Mouse (Mus musculus) lung, adult 18-20 months (tissue): ENCODE data around the gene Rere.

Source experiments
- DNase-seq, 2 experiments: peaks; one replicate each; pipeline ENCODE4 v3.0.0; 2022; ENCODE audit warnings: mixed read lengths in 2 of 2

The Rere gene

DNA sequence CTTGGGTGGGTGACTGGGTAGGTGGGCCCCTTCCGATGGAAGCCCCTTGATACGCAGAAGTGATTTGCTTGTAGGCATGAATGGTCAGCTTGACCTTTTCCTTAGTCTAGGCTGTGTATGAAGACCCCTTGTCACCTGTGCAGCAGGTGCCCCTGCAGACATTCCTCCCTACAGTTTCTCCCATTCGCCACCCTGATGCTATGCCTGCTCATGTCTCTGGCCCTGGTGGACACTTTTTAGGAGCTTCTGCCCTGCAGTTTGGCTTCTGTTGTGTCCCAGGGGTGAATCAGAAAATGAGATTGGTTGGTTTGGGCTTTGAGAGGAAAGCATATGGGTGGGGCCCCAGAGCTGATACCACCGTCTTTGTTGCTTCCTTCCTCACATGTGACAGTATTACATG lies 343.5 kb downstream of the Rere start:
- DNase-seq, result no peak

DNA sequence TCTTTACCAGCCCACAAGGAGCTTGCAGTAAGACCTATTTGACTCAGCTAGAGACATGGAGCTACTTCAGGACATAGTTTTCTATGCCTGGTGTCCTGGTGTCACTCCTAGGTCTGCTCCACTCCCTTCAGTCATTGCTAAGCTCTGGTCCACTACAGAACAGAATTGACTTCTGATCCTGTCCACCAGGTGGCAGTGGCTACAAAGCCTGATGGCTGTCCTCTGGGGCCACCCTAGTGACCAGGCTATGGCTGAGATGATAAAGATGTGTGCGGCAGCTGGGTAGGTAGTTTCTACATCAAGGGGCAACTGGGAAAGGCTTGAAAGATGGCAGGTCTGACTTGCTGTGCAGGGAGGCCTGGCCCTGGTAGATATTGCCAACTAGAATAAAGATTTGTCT lies 344.0 kb downstream of the Rere start:
- DNase-seq, result peak; percentile 62 to 73

DNA sequence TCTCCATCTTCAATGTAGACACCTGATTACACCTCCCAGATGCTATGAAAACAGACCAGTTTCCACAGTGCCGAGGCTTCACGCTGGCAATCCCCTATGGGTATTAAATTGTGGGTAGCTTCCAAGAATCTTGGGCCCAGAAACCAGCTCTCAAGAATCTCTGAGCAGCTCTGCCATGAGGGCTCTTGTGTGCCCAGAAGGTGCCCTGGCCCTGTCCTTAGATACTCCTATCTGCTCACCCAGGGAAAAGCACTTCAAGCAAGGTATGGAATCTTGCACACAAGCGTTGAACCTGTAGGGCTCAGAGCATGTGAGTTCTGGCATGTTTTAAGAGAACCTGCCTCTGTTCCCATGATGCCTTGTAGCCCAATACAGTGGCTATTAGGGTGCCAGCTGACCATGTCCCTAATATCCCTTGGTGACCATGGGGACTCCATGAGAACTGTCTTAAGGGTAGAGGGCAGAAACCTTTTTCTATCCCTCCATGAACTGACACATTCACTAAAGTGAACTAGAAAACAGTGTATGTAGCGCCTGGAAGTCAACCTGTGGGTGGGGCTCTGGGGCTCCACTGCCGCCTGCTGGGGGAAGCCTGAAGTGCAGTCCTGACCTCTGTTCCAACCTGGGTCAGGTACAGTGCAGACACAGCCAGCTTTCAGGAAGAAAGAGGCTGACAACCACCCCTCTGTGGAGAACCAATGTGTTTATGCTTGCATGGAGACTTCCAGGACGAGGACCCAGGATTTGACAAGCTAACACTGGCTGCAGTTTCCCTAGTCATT lies 344.7 kb downstream of the Rere start:
- peak; percentile 65 to 66 for DNase-seq

DNA sequence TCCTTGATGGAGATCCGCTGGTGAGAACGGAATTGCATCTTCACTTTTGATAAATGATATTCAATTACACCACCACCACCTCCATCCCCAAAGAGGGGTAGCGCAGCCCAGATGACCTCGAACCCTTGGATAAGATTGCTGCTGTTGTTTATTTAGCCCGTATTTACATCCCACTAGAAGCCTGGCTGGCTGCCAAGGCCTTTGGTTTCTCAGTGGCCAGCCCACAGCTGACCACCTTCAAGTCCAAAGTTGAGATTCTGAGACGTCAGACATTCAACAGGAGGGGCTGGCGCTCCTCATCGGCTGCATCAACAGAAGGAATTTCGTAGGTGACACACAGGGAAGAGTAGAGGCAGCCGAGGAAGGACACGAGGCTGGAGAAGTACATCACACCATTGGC lies 347.8 kb downstream of the Rere start:
- no peak for DNase-seq

DNA sequence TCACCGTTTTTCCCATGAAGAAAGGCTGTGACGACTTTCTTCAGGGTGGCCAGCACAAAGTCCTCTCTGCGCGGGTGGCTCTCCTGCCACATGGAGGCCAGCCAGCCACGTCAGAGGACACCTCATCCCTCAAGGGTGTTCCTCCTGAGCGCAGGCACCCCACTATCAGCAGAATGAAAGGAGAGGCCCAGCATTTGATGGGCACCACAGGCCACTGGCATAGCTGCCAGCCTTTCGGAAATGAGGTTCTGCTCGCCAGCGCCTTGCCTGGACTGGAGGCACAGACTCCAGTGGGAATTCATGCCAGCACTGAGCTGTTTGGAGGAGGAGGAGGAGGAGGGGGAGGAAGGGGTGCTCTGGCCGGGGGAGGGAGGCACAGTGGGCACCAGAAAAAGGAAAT lies 354.1 kb downstream of the Rere start:
- no peak for DNase-seq

DNA sequence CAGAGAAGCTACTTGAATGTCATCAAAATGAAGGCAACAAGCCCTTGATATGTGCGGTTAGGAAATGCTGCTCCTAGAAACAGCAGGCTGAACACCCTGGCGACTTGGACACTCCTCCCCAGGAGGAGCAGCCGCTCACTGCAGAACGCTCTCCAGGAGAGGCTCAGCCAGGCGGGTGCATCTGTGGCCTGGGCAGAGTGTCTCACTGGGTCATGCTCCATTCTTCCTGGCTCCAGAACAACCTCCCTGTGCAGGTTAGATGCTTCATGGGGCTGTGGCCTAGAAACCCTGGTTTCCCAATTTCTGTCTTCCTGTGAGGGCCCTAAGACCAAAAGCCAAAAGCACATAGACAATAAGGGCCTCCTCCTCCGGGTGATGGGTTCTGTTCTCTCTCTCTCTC lies 355.2 kb downstream of the Rere start:
- DNase-seq, result no peak

DNA sequence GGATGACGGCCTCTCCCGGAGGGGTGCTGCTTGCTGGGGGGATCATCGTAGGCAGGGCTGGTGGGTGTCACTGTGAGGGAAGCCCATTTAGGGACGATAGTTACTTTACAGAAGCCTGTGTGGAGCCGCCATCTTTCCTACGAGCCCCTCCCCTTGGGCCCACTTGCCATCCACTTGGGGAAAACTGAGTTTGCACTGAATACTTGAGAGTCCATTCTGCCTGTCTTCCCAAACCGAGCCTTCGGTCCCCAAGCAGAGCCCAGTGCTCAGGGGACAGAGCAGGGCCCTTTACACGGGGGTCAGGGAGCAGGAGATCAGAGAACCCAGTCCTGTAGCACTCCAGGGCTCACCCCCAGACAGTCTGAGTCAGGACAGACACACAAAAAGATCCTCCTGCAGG lies 362.9 kb downstream of the Rere start:
- no peak for DNase-seq

DNA sequence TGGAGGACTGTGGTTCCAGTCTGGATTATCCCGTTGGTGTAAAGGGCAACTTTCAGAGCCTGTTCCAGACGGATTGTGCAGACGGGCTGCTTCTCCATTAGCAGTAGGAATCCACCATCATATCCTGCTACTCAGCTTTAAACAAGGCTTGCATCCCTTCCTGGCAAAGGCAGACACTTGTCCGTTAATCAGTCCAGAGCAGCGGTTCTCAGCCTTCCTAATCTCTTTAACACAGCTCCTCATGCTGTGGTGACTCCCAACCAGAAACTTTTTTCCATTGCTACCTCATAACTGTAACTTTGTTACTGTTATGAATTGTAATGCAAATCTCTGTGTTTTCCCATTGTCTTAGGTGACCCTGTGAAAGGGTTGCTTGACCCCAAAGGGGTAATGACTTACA lies 367.9 kb downstream of the Rere start:
- no peak for DNase-seq

DNA sequence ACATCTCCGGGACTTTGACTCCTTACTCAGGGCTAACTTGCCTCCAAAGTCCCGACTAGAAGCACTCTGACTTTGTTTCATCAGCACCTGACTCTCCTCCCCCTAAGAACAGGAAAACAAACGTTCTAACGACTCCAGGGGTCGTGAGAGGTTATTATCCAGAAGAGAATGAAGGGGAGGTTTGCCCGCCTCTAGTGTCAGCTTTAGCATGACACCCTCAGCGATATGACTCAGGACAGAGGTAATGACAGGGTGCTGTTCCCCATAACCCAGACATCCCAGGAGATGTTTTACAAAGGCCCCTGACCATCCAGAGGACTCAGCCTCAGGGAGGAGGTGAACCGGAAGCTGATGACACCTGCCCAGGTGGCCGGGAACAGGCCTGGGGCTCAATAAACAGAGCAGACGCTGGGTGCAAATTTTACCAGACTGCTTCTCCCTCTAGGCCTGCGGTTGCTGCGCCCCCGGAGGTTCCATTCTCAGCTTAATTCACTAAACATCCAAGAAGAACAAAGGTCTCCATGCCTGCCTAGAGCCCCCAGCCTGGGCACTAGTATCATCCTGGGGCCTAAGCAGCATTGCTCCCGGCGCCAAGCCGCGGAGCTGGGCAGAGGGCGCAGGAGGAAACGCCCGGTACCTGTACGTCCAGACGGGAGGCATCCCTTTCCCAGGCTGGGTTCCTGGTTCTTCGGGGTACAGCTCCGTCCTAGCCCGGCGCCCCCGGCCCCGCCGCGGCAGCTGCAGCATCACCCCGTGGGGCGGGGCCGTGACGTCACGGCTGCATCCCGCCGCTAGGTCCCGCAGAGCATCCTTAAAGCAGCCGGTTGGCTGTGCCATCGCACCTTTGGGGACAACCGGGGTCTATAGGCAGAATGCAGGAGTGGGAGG lies 370.2 kb downstream of the Rere start, which contains the start of gene Slc45a1:
Slc45a1 (minus strand) TSS at position 785 of the 888 bp plus-strand sequence.
- DNase-seq, result no peak

DNA sequence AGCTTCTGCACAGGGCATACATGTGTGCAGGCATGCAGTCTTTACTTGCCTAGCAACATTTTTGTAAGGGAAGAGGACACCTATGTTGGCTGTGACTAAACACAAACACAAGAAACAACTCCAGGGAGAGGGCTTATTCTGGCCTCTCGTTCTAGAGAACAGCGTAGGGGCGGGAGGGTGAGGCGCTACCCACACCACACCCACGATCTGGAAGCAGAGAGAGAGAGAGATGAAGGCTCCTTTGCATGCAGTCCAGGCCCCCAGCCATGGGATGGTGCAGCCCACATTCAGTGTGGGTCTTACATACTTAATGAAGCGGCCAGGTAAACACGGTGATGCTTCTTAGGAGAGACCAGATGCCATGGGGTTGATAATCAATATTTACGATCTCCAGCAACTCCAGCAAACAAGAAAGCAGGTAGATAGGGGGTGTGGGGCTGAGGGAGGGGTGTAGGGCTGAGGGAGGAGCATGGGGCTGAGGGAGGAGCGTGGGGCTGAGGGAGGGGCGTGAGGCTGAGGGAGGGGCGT lies 371.7 kb downstream of the Rere start:
- DNase-seq, result no peak

DNA sequence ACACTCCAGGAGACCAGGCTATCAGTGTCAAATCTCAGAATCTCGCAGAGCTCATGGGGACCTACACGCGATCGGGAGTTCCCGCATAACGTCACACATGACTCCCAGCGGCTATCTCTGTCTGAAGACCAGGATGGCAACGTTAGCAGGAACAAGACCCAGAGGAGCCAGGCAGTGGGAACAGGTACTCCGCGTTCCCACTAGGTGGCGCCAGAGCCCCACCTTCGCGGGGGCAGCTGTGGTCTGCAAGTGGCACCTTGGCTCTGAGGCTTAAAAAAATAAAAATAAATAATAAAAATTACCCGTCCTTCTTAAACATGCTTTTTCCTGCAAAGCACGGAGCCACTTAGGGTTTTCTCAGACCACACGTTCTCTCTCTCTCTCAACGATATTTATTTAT lies 374.5 kb downstream of the Rere start:
- DNase-seq, result peak; percentile 77 to 82

DNA sequence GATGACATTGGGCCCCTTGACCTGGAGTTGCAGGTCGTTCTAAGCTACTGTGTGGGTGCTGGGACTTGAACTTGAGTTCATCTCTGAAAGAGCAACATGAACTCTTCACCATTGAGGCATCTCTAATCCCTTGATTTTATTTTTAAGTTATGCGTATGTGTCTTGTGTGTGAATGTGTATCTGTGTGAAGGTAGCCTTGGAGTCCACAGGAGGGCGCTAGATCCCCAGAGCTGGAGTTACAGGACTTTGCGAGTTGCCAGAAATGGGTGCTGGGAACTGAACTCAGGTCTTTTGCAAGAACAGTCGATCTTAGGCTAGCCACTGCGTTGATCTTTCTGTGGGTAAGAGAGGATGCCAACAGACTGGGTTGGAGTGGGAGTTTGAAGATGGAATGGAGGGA lies 375.1 kb downstream of the Rere start:
- DNase-seq, result peak; percentile 17 to 31

DNA sequence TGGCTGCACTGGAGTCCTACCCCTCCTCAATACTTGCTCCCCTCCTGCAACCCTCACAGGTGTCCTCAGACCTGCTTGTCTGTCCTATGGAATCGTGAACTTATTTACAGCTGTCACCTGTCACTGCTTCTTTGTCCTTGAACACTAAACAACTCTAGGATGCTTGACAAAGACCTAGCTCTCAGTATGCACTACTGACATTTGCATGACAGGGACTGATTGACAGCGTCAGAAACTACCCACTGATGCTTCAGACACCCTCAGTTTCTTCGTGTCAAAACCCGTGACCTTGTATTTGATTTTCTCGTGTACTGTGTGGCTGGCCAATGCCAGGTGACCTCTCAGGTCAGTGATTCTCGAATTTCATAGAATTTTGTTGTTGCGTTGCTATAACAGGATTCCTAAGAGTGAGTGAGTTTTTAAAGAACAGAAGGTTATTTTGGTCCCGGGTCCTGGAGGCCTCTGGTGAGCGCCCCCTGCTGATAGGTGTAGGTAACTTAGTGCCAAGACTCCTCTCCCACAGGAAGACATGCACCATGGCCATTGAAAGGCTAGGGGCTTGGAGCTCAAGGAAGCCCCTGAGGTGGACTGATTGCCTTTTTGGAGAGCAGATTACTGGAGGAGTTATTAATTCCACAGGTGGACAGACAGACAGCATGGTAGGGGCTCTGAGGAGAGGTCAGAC lies 378.6 kb downstream of the Rere start:
- DNase-seq, result peak in 1 of 2 experiments; percentile 23

DNA sequence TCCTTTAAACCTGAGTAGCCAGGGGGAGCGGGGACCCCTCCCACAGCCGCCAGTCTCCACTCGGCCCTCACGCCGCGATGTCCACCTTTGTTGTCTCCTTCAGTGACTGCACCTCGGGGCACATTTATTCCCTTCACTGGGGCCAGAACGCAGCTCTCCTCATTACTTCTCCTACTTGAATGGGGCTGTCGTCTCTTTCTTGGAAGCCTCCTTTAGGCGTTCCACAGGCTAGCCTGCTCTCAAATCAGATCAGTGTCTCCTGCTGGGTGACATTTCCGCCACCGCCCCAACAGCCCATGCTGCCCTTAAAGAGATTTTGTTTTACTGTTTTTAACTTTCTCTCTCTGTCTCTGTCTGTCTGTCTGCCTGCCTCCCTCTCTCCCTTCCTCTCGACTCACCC lies 380.4 kb downstream of the Rere start:
- DNase-seq, result no peak

DNA sequence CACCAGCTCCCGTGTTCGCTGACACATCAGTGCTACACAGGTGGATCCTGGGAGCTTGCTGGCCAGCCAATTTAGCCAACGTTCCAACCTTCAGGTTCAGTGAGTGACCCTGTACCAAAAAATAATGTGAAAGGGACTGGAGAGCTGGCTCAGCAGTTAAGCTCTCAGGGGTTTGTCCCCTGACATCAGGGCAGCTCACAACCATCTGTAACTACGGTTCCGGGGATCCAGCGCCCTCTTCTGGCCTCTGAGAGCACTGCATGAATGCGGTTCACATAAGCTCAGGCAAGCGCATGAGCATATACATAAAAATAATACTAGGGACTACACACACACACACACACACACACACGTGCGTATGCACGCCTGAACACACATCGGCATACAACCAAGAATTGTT lies 381.7 kb downstream of the Rere start:
- DNase-seq, result peak; percentile 22 to 34

DNA sequence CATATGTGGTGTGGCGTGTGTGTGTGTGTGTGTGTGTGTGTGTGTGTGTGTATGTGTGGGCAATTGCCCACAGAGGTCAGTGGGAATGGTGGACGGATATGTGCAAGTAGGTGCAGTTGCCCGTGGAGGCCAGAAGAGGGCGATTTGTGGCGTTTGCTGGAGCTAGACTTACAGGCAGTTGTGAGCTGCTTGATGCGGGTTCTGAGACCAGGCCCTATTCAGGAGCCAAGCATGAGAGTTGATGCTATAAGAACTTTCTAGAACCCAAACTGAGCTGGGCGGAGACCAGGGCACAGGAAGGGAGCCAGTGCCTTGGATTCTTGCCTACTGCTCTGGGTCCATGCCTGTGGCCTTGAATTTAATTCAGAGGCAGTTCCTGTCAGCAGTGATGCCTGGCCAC lies 383.3 kb downstream of the Rere start:
- DNase-seq, result peak in 1 of 2 experiments; percentile 31

DNA sequence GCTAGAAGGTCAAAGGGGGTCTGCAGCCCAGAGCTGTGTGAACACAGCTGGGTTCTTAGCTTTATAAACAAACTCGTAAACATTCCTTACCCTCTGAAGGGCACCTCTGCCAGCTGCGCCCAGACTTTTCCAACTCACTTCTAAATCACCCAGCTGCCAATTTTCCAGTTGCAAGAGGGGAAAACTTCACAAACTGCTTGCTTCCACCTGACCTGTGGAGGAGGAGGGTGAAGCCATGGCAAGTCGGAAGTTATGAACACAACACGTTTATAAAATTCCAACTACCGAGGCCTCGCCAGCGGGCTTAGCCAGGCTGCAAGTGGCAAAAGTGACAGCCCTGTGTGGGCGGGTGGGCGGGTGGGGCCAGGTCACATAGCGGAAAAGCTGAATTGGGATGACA lies 384.4 kb downstream of the Rere start:
- DNase-seq, result no peak
